Mouse (Mus musculus) embryo, embryonic 11.5 days (tissue): Measurements from ENCODE around the gene Pfn1.
A peak's percentile ranks its signal among the peaks of the same experiment; 100 is the strongest.

Source experiments
- DNase-seq: peaks from one replicate; pipeline ENCODE4 v3.0.0-alpha.2; 2012; ENCODE audit warnings: low read depth, low spot score

Pfn1 gene

GRCm38 (mm10) chr11:70674501-70674900 is 20.1 kb upstream of the Pfn1 start:
- no peak for DNase-seq

GRCm38 (mm10) chr11:70674014-70674413 is 19.6 kb upstream of the Pfn1 start:
- no peak for DNase-seq

- DNase-seq: no peak
Observed at GRCm38 (mm10) chr11:70671333-70672047, 17.0 kb upstream of the Pfn1 start.

- DNase-seq: no peak
Observed at GRCm38 (mm10) chr11:70670483-70670882, 16.0 kb upstream of the Pfn1 start.

GRCm38 (mm10) chr11:70669582-70670345 is 15.3 kb upstream of the Pfn1 start:
- peak; percentile 69 for DNase-seq

GRCm38 (mm10) chr11:70668771-70669505 is 14.5 kb upstream of the Pfn1 start, which contains the start of gene Spag7:
Spag7 (minus strand) TSS chr11:70669416.
- peak; percentile 96 for DNase-seq

- no peak for DNase-seq
Observed at GRCm38 (mm10) chr11:70668335-70668770, 13.9 kb upstream of the Pfn1 start.

GRCm38 (mm10) chr11:70667271-70668150 is 13.1 kb upstream of the Pfn1 start:
- no peak for DNase-seq

GRCm38 (mm10) chr11:70666687-70667086 is 12.2 kb upstream of the Pfn1 start:
- DNase-seq: no peak

- DNase-seq: no peak
Observed at GRCm38 (mm10) chr11:70664741-70665140, 10.3 kb upstream of the Pfn1 start.

- DNase-seq: no peak
Observed at GRCm38 (mm10) chr11:70663957-70664356, 9.5 kb upstream of the Pfn1 start.

- DNase-seq: no peak
Observed at GRCm38 (mm10) chr11:70663101-70663500, 8.7 kb upstream of the Pfn1 start.

- no peak for DNase-seq
Observed at GRCm38 (mm10) chr11:70660571-70660970, 6.1 kb upstream of the Pfn1 start.

- DNase-seq: no peak
Observed at GRCm38 (mm10) chr11:70658942-70659341, 4.5 kb upstream of the Pfn1 start.

- no peak for DNase-seq
Observed at GRCm38 (mm10) chr11:70658521-70658920, 4.1 kb upstream of the Pfn1 start.

GRCm38 (mm10) chr11:70657991-70658390 is 3.5 kb upstream of the Pfn1 start:
- no peak for DNase-seq

- DNase-seq: no peak
Observed at GRCm38 (mm10) chr11:70657573-70657972, 3.1 kb upstream of the Pfn1 start.

- DNase-seq: no peak
Observed at GRCm38 (mm10) chr11:70656964-70657363, 2.5 kb upstream of the Pfn1 start, which contains the start of gene Eno3. Eno3 (plus strand) TSS chr11:70657202.

GRCm38 (mm10) chr11:70656456-70656927 is 2.0 kb upstream of the Pfn1 start:
- DNase-seq: no peak

- DNase-seq: no peak
Observed at GRCm38 (mm10) chr11:70655571-70656455, 1.4 kb upstream of the Pfn1 start.
